In the genomic region with DNA sequence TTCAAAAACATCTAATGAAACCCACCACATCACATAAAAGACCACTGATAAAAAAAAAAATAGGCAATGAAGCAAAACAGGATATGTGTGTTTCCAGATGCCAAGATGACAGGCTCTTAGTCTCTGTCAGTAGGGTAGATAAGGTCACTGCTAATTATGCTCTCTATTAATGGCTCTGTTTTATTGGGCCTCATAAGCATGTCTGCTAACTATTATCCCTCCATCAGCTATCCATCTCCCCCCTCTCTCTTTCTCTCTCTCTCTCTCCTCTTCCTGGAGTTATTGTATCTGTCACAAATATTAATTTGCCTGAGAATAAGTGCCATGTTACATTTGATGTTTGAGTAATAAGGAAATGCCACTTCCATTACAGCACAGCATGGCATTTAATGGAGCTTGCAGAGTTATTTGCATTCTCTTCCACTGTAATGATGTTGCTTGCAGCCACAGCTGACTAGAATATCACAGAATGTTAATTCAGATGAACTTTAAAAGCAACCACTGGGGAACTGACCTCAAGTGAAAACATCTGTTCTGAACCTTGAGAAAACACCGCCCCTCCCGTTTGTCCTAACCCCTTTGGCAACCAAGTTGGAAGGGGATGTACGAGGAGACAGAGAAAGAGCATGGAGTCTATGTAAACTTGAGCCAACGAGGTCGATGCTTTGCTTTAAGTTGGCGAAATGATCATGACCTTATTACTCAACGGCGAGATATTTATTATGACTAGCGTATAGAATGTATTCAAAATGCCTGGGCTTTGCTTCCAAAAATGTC, we compare ENCODE assay signal across 14 mouse cellular contexts.
A peak's percentile ranks its signal among the peaks of the same experiment; 100 is the strongest.
DNase-seq lines count a peak whose midpoint lies in the region; ATAC-seq and TF ChIP-seq lines count a peak whose summit lies in the region.
"Had no signal": no experiment of that assay in that cellular context is flagged by ENCODE, and none has a peak within 500 bp of the region (broad histone marks: within the 10 kb centered on the region; RNA-seq: fewer than 3 reads in every experiment).

No protein-coding gene starts in this region.

- no peak overlapping the region for H3K4me2 ChIP-seq in limb, embryonic 14.5 days (replicated peaks; ENCODE audit: low read depth, low read length, severe bottlenecking)
- H3K4me2 ChIP-seq: limb, embryonic 12.5 days had no signal

- no peak for ATAC-seq in limb, embryonic 14.5 days (ENCODE audit: low FRiP score, low read depth)
- ATAC-seq: intestine, postnatal 0 days had no signal

- peak overlapping the region; percentile 13; the same call in 1 of the 2 replicates for H3K27ac ChIP-seq in gastrocnemius, adult 2 months
- H3K27ac ChIP-seq in limb, embryonic 14.5 days (replicated peaks; ENCODE audit: low read depth, low read length), result no peak overlapping the region
- no peak overlapping the region for H3K27ac ChIP-seq in limb, embryonic 10.5 days
- H3K27ac ChIP-seq: forebrain, embryonic 10.5 days; limb, embryonic 12.5 days; macrophage had no signal

- H3K4me3 ChIP-seq in gastrocnemius, adult 2 months, result no peak overlapping the region
- no peak overlapping the region for H3K4me3 ChIP-seq in limb, embryonic 14.5 days (replicated peaks; ENCODE audit: low read length)
- H3K4me3 ChIP-seq in limb, embryonic 10.5 days, result no peak overlapping the region
- H3K4me3 ChIP-seq: forebrain, embryonic 10.5 days; limb, embryonic 12.5 days had no signal

- no peaks in the 10 kb centered on the region for H3K9me3 ChIP-seq in limb, embryonic 14.5 days (ENCODE audit: control insufficient read depth, low read length)
- no peaks in the 10 kb centered on the region for H3K9me3 ChIP-seq in limb, embryonic 10.5 days (replicated peaks)
- H3K9me3 ChIP-seq: forebrain, embryonic 10.5 days; limb, embryonic 12.5 days had no signal

- no peaks in the 10 kb centered on the region for H3K36me3 ChIP-seq in limb, embryonic 14.5 days (ENCODE audit: control insufficient read depth, insufficient read depth, low read length)
- no peaks in the 10 kb centered on the region for H3K36me3 ChIP-seq in limb, embryonic 10.5 days
- H3K36me3 ChIP-seq: forebrain, embryonic 10.5 days; G1E; limb, embryonic 12.5 days had no signal

- WGBS in limb, embryonic 14.5 days, result 50% methylated on average over 9 of the region's 9 CpGs
- 61% methylated on average over 9 of the region's 9 CpGs for WGBS in limb, embryonic 10.5 days

- intact Hi-C loops in gastrocnemius, adult 2 months (cut with DNase I), result no loop called here
- intact Hi-C loops in heart, postnatal 14 days (cut with DNase I), result no loop called here

- no peaks in the 10 kb centered on the region for H3K27me3 ChIP-seq in limb, embryonic 14.5 days (ENCODE audit: control insufficient read depth, insufficient read depth, low read length)
- no peaks in the 10 kb centered on the region for H3K27me3 ChIP-seq in limb, embryonic 10.5 days (ENCODE audit: low read depth, poor library complexity, severe bottlenecking)
- H3K27me3 ChIP-seq: limb, embryonic 12.5 days had no signal

- no peak for TF ChIP-seq CTCF in gastrocnemius, adult 2 months (IDR thresholded peaks at IDR 0.05)

- no peaks in the 10 kb centered on the region for H3K4me1 ChIP-seq in limb, embryonic 14.5 days (ENCODE audit: control insufficient read depth, insufficient read depth, low read length)
- H3K4me1 ChIP-seq in limb, embryonic 10.5 days, result peaks cover 14% of the 10 kb centered on the region
- H3K4me1 ChIP-seq: forebrain, embryonic 10.5 days had no signal

- no peak overlapping the region for H3K9ac ChIP-seq in limb, embryonic 14.5 days (ENCODE audit: low read depth, low read length, severe bottlenecking)
- H3K9ac ChIP-seq: limb, embryonic 12.5 days had no signal

- TF ChIP-seq POLR2A in limb, embryonic 14.5 days (IDR thresholded peaks at IDR 0.05; ENCODE audit: borderline replicate concordance, extremely low read depth, insufficient read depth, insufficient read length), result no peak

- peak; percentile 30 for DNase-seq in gastrocnemius, adult 2 months
- DNase-seq in gastrocnemius, adult 8-10 months (ENCODE audit: low spot score in 2 of 2), result no peak
- DNase-seq in limb, embryonic 14.5 days (ENCODE audit: low spot score), result peak; percentile 63
- no peak for DNase-seq in limb, embryonic 10.5 days (ENCODE audit: low spot score)
- DNase-seq in NIH3T3 (ENCODE audit: low read depth), result peak; percentile 21
- DNase-seq in heart, postnatal 14 days, result peak; percentile 12 to 21
- DNase-seq in layer of hippocampus, postnatal 14 days (ENCODE audit: low spot score in 2 of 2), result no peak
- DNase-seq in testis, postnatal 14 days (ENCODE audit: low spot score), result no peak
- DNase-seq: cerebellum, postnatal 36 days had no signal

Comparison
In these comparisons a context has a peak if more than half of its experiments do, and no peak if none do; other contexts are left out.
1. DNase-seq: peak in gastrocnemius, adult 2 months (single experiment), limb, embryonic 14.5 days (single experiment), NIH3T3 (single experiment) and heart, postnatal 14 days (2 of 2); none in gastrocnemius, adult 8-10 months (0 of 2), limb, embryonic 10.5 days (single experiment), layer of hippocampus, postnatal 14 days (0 of 2) and testis, postnatal 14 days (single experiment).